Mouse (Mus musculus): ENCODE measurements at regions not wholly inside any gene's neighbourhood (a gene's known extent, or its start where the extent isn't known, plus 50 kb on each side); places are given as distances from the start of the nearest gene placed in this dataset.

DNA sequence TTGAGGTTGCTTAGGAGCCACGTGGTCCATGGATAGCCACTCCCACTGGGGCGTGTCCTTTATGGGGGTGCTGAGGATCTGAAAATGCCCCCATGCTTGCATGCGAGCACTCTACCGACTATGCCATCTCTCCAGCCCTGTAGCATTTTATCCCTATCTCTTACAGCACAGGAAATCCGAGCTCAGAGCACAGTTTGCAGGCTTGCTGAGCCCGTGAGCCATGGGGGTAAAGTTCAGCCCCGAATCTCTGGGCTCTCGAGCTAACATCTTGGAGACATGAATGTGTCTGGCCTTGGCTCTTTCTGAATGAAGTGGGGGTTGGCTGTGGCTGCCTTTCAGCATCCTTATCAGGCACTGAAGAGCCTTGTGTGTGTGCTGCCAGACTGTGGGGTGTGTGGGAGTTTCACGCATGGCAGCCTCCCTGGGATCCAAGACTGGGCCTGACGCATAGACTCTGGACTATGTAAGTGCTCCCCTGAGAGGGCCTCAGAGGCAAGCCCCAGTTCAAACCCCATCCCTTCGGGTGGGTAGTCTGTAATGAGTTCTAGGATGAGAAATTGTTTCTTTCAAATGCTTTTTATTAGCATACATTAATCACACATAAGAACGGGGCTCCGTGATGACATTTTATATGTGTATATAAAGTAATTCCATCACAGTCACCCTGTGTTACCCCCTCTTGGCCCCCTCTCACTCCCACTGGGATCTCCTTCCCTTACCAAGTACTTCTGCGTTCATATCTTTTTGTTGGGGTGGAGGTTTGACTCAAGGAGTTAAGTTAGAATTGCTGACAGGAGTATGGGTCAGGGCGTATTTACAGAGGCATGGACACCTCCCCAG lies 80.1 kb upstream of the S1pr3 start:
- no peak for TF ChIP-seq CTCF (IDR thresholded peaks at IDR 0.05; ENCODE audit: insufficient read depth, low read depth, low read length)
- no peak for TF ChIP-seq POLR2A (IDR thresholded peaks at IDR 0.05; ENCODE audit: insufficient read depth, low read depth, low read length)

Data from olfactory bulb, adult 2 months (tissue).